Mouse (Mus musculus): ENCODE measurements around the gene Trim12a.
"Not testable (repeated sequence)": the region's sequence is repeated elsewhere in the genome, so short reads cannot be mapped to it uniquely, and the experiment has no call there.

GRCm38 (mm10) chr7:104348043-104348442 is 32.8 kb upstream of the Trim12a start:
- not testable (repeated sequence) for TF ChIP-seq POLR2A (IDR thresholded peaks at IDR 0.05; ENCODE audit: extremely low read depth, insufficient read depth, low read length); CTCF (IDR thresholded peaks at IDR 0.05; ENCODE audit: low read depth, low read length)
